Comparison of ENCODE assay signal across 1 mouse cellular context in genomic region chr4:101654788-101655414, GRCm38 (mm10).
TF ChIP-seq lines count a peak whose summit lies in the region.

No protein-coding gene starts in this region.

TF ChIP-seq in MEL, 35 proteins besides CTCF, POLR2A, EP300 and RAD21 (continued from another document):
- TF ChIP-seq NRF1 (IDR thresholded peaks at IDR 0.05; ENCODE audit: insufficient read depth, low read depth, low read length, poor library complexity, severe bottlenecking) (no peak), E2F4 (IDR thresholded peaks at IDR 0.05; ENCODE audit: borderline replicate concordance, low read depth, low read length) (no peak), CHD2 (IDR thresholded peaks at IDR 0.05; ENCODE audit: low read length) (no peak), JUND (IDR thresholded peaks at IDR 0.05; ENCODE audit: low read depth, low read length) (no peak), GABPA (IDR thresholded peaks at IDR 0.05; ENCODE audit: low read depth, low read length) (no peak), UBTF (IDR thresholded peaks at IDR 0.05; ENCODE audit: borderline replicate concordance, insufficient read depth, low read depth, low read length) (no peak), TAL1 (IDR thresholded peaks at IDR 0.05; ENCODE audit: low read length) (peak; percentile 95), MXI1 (IDR thresholded peaks at IDR 0.05; ENCODE audit: low read depth, low read length) (peak; percentile 9), MYB (IDR thresholded peaks at IDR 0.05; ENCODE audit: low read depth, low read length) (peak; percentile 83), NELFE (IDR thresholded peaks at IDR 0.05; ENCODE audit: low read depth, low read length) (no peak), MEF2A (IDR thresholded peaks at IDR 0.05; ENCODE audit: extremely low read depth, insufficient replicate concordance, low read depth, low read length, poor library complexity, severe bottlenecking) (no peak), USF2 (IDR thresholded peaks at IDR 0.05; ENCODE audit: borderline replicate concordance in 1 of 2, insufficient read depth in 1 of 2, low read depth in 1 of 2, low read length in 2 of 2) (no peak), RCOR1 (IDR thresholded peaks at IDR 0.05; ENCODE audit: low read depth, low read length) (peak; percentile 4; the same call in 1 of the 2 replicates), GATA1 (IDR thresholded peaks at IDR 0.05; ENCODE audit: low read depth, low read length) (peak; percentile 93), POLR2AphosphoS5 (IDR thresholded peaks at IDR 0.05; ENCODE audit: borderline replicate concordance, low read depth, low read length) (no peak)
